Mouse (Mus musculus) megakaryocyte, adult 5-6 weeks (primary cell): ENCODE results near the gene Tpm3. TPM values are rescaled to one million over a fixed set of nuclear protein-coding genes. Genes with fewer than 3 reads are reported as not detected.

Experiments
- ATAC-seq: 2 replicates; pipeline ENCODE4 v1.8.0; 2016; ENCODE audit warnings: mild to moderate bottlenecking, inconsistent platforms; ENCODE audit not compliant: poor library complexity, severe bottlenecking
- total RNA-seq, 2 experiments: library from RNA; stranded (forward) in 1 of 2; stranded (reverse) in 1 of 2; fragments of 153-499, 151-499 nt in 1 of 2; fragments of 221-1000, 200-1000 nt in 1 of 2; gene quantifications; 2 replicates each; pipeline versions ENCODE4 v1.2.3 to v1.2.4; 2015 to 2017

The Tpm3 gene
- 637 and 647 TPM in 2 replicates for total RNA-seq (2015)
- total RNA-seq (2017): 1,137 and 1,174 TPM in 2 replicates

DNA sequence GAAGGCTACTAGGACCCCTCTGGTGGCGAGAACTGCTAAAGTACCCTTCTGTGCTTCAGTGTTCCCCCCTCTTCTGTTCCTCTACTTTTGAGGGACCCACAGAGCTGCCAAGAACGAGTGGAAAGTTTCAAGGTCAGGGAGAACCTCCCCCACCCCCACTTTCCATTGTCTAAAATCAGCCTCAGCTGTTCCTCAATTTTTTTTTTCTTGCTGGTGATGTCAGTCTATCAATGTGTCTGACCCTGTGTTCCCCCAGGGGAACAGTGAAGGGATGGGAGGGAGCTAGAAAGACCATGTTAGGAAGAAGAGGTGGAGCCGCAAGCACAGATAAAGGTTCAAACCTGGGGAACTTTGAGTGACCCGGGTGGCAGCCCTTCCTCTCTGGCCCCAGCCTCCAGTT lies at the start of gene Tpm3:
Gene Tpm3, plus strand, starts transcription at position 356 of the 400 bp plus-strand sequence.
- ATAC-seq: no peak

DNA sequence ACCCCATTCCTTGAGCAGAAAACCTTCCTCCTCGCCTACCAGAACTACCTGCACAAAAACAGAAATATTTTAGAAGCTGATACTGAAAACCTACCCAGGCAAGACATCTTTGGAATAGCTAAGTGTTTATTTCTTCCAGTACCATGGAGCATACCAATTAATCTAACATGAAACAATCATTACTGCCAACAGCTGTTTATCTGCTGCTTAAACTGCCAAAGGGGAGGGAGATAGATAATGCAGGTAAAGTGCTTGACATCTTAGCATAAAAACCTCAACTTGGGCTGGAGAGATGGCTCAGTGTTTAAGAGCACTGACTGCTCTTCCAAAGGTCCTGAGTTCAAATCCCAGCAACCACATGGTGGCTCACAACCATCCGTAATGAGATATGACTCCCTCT lies 37.8 kb upstream of the Tpm3 start:
- no peak for ATAC-seq

DNA sequence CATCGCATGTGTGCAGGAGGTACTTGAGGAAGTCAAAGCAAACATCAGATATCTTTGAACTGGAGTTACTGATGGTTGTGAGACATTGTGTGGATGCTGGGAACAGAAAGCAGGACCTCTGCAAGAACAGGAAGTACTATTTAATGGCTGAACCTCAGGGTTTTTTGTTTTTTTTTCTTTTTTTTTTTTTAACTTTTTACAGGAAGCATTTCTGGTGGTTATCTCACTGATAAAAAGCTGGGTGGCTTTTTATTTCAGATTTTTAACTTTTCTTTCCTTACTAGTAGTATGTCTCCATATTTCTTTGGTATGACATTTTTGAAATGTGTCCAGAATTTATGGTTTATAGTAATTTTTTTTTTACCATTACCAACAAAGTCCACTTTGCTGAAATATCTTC lies 36.2 kb upstream of the Tpm3 start:
- no peak for ATAC-seq

DNA sequence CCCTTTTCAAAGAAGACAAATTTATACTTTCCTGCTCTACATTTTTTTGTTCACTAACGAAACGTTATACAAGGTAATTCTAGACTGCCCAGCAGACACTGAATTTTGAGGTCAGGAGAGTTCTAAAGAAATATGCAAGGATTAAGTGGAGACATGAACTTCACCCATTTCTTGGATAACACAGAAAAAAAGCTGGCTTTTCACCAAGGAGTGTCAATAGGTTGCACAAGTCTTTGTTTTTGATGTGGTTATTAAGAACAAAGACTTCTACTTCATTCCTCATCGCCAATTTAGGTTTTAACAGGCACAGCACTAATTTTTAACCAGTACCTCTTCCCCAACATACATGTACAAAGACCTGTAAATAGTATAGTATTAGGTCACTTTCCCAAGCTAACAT lies 22.8 kb upstream of the Tpm3 start:
- ATAC-seq: no peak

DNA sequence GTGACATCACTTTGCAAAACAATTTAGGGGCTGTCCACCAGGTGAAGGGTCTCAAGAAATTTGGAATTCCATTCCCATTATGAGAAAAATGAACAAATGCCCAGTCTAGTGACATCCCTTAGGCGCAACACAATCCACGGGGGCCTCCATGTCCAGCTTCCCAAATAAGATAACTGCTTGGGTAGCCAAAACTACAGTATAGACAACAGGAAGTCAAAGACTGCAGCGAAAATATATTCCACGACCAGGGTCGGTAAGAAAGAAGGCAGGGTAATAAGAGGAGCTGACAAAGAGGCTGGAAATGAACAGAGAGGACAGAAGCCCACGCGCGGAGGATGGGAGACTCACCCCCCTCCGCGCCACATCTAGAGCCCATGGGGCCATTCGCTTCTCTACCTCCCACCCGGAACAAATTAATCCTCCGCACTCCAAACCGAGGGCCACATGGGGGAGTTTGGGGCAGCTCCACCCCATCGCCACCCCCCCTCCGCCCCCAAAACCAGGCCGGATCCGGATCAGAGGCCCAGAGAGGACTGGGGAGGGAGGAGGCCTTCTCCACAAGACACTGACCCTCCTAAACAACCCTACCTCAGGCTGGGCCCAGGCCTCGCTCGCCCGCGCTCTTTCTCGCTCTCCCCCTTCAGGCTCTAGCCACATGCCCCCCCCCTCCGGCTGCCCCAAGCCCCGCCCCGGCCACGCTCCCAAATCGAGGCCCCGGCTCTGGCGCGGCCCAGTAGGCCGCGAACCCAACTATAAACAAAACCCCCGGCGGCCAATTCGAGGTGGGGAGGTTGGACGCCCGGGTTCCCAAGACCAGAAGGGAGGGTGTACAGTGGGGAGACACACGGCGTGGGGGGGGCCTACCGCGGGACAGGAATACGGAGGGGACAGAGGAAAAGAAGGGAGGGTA lies 20.8 kb upstream of the Tpm3 start, which contains the start of gene 4933434E20Rik:
Gene 4933434E20Rik, plus strand, starts transcription at position 196 of the 910 bp plus-strand sequence.
- peak; percentile 22 for ATAC-seq

DNA sequence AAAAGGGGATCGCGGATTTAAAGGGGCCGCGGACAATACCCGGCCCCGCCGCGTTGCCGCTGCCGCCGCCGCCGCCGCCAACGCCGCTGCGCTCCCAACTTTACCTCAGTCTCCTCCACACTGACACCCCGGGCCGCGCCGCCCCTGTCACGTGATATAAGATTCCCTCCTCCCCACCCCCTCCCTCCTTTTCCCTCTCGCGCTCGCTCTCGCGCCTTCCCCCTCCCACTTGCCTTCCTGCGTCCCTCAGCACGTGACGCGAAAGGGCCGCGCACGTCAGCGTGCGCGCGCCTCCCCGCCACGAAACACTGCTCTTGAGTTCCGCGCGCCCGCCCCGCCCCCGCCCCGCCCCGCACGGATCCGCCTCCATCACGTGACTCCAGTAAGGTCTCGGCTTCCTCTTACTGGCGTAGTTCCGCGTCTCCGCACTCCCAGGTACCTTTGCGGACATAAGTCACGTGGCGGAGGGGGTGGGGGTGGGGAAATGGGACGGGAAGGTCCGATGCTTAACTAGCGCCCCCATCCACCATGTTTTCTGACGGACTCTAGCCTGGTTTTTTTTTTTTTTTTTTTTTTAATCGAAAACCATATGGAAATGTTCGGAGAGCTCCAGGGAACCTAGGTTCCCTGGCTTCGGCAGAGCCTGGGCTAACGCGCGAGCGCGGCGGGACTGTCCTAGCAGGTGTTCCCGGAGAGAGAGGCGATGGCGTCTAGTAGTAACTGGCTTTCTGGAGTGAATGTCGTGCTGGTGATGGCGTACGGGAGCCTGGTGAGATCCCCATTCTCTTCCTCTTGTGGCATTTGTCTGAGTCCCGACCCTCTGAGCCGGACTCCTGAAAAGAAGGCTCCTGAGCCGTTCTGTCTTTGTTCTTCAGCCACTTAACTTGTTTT lies 19.9 kb upstream of the Tpm3 start, which contains the start of gene Ubap2l:
Gene Ubap2l, minus strand, starts transcription at position 278 of the 891 bp plus-strand sequence.
- peak; percentile 94 for ATAC-seq

DNA sequence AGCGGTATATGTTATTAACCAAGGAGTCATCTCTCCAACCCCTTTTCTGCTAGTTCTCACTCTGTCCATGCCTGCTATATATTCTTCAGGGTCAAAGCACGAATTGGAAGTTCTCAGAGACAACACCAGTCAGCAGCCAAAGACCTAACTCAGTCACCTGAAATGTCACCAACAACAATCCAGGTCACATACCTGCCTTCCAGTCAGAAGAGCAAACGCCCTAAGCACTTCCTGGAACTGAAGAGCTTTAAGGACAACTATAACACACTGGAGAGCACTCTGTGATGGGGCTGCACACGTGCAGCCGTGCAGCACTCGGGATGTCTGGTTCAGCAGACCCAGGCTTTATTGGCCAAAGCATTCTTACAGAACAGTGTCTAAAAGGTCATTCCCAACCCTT lies 10.9 kb upstream of the Tpm3 start:
- no peak for ATAC-seq

DNA sequence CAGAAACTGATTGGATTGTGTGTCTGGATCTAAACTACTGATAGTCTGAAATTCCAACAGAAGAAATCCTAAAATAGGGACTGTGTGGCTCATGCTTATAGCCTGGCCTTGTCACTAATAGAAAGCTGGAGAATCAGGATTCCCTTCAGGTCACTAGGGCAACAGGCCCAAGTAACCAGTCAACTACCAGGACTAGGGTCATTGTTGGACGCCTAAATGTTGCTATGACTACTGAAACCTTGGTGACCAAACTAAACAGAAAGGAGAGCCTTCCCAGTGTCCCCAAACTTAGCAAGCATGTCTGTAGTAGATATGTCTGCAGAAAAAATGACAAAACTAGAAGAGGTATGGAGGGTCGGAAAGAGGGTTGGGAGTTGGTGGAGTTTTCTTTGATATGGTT lies 9.9 kb upstream of the Tpm3 start:
- no peak for ATAC-seq

DNA sequence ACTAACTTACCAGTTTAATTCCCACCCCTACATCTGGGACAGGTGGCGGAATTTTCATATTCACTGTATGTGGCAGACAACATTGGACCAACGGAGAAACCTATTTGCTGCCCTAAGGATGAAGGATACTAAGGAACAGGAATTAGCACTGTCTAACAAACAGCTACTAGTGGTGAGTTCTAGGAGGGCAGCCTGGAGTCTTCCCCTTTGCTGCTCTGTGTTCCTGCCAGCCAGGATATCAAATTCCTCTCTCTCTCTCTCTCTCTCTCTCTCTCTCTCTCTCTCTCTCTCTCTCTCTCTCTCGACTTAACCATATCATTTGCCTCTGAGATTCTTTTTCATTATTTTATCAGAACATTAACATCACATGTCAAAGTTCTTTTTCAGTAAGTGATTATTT lies 8.1 kb upstream of the Tpm3 start:
- ATAC-seq: no peak

DNA sequence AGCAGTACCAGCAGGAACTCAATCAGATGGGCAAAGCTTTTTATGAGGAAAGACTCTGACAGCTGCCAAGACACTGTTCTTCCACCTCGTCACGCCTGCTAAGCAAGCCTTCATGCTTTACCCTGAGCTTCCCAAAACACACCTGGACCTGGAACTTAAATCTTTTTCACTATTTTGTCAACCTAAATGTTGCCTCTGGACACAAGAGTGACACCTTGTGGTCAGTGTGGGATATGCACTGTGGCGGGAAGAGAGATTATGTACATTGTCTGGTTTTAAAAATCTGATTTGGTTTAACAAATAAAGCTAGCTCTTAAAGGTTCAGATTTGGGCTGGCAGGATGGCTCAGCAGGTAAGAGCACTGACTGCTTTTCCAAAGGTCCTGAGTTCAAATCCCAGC lies 6.9 kb upstream of the Tpm3 start:
- peak; percentile 74 for ATAC-seq

DNA sequence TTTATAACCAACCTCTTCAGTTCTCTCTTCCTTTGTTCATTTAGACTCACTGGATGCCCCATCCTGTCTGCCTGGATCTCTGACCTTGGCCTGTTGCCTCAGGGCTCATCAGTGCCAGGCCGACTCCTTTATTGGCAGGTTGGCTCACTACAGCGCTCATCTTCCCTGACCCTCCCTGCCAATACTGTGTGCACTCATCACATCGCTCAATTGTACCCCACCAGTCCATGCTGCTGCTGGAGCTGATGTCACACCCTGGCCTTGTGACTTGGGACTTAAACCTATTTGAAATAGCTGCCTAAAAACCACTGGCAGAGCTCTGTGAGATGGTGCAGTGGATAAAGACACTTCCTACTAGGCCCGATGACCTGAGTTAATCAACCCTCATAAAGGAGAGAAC lies 4.6 kb upstream of the Tpm3 start:
- ATAC-seq: no peak

DNA sequence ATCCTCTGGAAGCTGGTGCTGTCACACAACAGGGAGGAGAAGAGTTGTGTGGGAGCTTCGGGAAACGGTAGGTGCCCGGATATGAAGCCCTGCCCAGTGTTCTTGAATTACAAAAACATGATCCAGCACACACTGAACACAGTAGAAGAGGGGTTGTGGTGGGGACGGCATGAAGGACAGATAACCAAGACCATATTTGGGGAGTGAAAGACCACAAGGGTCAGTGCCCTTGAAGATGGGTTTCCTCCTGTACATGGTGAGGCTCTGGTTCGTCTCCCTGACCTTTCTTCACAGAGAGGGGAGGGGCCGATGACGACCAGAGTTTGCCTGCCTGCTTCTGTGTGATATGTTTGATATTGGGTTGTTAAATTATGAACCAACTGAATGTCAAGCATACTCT lies 2.8 kb upstream of the Tpm3 start:
- no peak for ATAC-seq

DNA sequence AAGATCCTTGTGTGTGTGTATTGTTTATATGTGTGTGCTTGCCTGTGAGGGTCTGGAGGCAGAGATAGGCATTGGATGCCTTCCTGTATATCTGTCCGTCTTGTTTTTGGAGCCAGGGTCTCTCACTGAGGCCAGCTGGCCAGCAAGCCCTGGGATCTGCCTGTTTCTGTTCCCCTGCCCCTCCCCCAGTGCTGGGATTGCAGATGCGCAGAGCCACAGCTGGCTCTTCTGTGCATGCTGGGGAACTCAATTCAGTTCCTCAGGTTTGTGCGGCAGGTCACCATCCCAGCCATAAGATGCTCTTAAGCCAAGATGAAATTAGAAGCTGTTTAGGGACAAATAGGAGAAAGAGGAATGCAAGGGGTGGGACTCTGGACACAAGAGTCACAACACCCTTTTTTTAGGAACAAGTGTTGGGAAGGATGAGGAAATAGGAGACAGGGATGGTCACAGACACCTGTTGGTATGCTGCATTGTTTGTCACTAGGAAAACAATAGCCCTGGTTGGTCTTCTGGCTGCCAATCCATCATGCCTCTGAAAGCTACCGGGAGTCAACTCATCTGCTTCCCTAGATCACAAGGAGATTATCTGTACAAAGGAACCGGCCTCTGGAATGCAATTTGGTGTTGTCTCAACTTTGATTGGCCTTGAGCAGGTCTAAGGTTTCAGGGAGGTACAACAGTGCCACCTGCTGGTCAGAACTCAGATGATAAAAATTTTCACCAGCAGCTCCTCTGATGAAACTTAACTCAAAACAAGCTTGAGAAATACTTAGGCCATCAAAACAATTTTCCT lies 4.7 kb downstream of the Tpm3 start:
- no peak for ATAC-seq

DNA sequence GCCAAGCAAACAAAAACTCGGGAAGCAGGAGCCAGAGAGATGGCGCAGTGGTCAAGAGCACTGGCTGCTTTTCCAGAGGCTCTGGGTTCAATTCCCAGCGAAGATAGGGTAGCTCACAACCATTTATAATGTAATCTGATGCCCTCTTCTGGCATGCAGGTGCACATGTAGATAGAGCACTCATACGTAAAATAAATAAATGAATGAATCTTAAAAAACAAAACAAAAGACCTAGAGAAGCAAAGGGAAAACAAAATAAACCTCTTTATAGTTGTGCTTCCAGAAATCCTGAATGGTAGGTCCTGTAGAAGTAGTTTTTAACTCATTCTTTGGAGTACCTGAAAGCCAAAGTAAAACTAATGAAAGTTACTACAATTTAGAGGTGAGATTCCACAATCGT lies 5.8 kb downstream of the Tpm3 start:
- ATAC-seq: no peak

DNA sequence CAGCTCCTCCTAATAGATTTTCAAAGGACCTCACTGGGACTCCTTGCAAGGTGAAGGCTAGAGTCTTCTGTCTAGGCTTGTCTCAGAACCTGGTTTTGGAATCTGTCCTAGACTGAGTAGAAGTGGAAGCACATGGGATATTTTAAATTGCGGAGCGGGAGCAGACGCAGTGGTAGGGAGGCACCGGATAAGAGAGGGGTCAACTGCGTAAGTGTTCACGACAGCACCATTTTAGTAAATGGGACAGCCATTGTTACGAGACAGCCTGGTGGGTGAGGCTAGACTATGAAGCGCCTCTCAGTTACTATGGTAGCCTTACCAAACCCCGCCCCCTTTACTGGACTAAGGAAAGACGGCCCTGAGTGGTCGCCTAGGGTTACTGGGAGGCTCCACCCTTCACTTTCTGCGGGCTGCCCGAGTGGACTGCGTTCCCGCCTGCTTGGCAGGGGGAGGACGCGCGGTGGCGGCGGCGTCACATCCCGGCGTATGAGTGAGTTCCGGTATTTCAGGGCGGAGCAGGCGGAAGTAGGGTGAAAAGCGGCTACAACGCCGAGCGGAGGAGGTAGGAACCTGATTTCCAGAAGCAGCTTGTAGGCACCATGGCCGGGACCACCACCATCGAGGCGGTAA lies 6.8 kb downstream of the Tpm3 start:
- peak; percentile 80 for ATAC-seq

DNA sequence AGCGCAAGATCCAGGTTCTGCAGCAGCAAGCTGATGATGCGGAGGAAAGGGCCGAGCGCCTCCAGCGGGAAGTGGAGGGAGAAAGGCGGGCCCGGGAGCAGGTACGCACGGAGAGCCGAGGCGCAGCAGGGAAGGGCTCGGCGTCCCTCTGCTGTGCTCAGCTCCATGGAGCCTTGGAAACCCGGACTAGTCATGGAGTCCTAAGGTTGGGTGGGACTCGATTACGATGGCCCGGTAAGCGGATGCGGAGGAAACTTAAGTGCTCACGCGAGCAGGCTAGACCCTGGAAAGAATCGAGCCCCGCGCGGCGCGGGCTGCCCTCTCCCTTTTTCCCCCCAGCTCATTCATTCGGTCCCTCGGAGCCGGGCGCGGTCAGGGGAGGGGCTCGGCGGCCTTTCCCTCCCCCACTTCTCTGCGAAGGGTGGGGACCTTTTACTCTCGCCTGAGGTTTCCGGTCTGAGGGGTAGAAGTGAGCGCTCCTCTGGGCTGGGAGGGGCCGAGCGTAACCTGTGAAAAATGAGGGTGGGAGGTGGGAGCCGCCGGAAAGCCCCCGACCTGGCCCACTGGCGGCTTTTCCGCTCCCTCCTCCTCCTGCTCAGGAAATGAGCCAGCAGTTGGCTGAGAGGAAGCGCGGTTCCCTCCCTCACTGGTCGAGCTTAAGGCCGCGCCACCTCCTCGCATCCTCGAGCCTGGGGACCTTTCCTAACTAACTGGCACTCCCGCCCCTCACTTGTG lies 7.5 kb downstream of the Tpm3 start:
- peak; percentile 55 for ATAC-seq

DNA sequence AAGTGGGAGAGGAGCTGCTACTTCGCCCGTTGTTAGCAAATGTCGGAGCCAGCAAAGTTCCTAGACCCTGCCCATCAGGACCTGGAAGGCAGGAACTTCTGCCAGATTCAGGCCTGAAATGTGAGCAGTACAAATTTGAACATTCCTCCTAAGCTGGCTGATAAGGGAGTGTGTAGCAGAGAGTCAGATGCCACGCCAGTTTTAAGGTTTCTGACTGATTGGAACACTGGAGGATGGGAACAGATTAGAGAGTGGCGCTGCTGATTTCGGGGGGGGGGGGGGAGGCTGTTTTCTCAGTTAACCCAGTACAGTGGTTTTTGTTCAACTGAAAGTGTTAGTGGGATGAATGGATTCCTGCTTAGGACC lies 8.0 kb downstream of the Tpm3 start:
- no peak for ATAC-seq

DNA sequence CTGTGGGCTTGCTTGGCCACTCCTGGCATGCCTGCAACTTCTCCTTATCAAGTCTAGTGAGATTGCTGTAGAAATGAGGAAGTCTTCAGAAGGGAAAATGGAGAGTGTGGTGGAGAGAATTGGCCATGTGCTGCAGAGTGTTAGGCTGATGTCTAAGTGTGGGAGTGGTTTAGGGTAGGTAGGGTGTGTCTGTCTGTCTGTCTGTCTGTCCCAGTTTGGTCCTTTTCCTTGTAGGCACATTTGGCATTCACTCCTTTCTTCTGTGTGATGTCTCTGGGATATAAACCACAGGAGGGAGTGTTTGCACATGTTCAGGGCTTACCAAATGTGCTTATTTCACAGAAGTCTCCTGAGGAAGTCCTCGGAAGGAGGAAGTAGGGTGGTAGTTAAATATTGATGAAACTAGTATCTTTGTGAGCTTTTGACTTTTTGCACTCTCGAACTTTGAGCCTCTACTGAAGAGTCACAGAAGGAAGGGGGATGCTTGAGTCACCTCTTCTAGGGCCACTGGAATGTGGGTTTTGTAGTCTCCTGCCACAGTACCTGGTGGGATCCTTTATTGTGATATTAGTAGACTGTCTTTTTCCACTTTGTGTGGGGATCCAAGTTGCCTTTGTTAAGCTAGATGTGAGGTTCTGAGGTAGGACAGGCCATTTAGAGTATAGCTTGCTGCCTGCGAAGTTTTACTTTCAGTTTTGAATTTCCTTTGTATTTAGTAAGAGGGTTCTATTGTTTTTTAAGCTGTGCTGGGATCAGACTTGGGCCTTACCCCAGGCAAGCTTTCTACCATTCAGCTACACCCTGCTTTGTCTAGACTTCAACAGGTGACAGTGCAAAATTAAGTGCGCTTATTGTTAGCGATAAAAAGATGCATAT lies 9.2 kb downstream of the Tpm3 start:
- ATAC-seq: peak; percentile 39

DNA sequence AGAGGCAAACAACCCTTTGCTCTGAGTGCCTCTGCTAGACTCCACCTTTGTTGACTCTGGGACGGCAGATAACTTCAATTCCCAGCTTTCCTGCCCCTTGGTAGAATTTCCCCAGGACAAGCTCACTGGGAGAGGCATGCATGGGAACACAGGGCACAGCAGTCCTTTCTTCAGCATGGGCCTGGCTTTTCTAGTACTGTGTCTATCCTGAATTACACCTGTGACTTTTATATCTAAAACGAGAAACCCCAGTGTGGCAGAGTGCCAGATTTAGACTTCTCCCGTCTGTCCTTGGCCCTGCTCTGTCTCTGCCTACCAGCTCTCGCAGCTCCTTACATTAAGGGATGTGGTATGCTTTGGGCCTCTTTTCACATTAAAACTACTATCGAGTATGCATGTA lies 10.6 kb downstream of the Tpm3 start:
- no peak for ATAC-seq
